In genomic region chr11:57797828-57798227, GRCm38 (mm10) we compare ENCODE assay signal across 38 mouse cellular contexts. TPM values are rescaled to one million over a fixed set of nuclear protein-coding genes. Genes with fewer than 3 reads are reported as not detected.
"Had no signal": no experiment of that assay in that cellular context is flagged by ENCODE, and none has a peak within 500 bp of the region (broad histone marks: within the 10 kb centered on the region; RNA-seq: fewer than 3 reads in every experiment).

No protein-coding gene starts in this region.

- H3K36me3 ChIP-seq: limb, embryonic 10.5 days; limb, embryonic 12.5 days; limb, embryonic 13.5 days; limb, embryonic 15.5 days; liver, embryonic 12.5 days; liver, embryonic 13.5 days; liver, embryonic 15.5 days; lung, embryonic 15.5 days; midbrain, embryonic 10.5 days; midbrain, embryonic 12.5 days; midbrain, embryonic 13.5 days; midbrain, embryonic 15.5 days; neural tube, embryonic 12.5 days; neural tube, embryonic 13.5 days had no signal

- H3K9ac ChIP-seq: limb, embryonic 12.5 days; limb, embryonic 13.5 days; limb, embryonic 15.5 days; liver, embryonic 12.5 days; liver, embryonic 13.5 days; liver, embryonic 14.5 days; liver, embryonic 15.5 days; liver, postnatal 0 days; lung, embryonic 14.5 days; lung, embryonic 15.5 days; midbrain, embryonic 12.5 days; midbrain, embryonic 13.5 days; midbrain, embryonic 15.5 days; neural tube, embryonic 12.5 days; neural tube, embryonic 13.5 days had no signal

- DNase-seq: left cerebral cortex, postnatal 4 days; liver; liver, embryonic 13.5 days; liver, postnatal 0 days; lung, adult 18-20 months; lung, adult 2 months; lung, embryonic 14.5 days; lung, postnatal 10 days; lung, postnatal 14 days; lung, postnatal 36 days; lung, postnatal 4 days; midbrain, embryonic 14.5 days had no signal

- H3K4me3 ChIP-seq: limb, embryonic 10.5 days; limb, embryonic 12.5 days; limb, embryonic 13.5 days; limb, embryonic 15.5 days; liver, embryonic 12.5 days; liver, embryonic 13.5 days; liver, embryonic 15.5 days; lung, embryonic 15.5 days; megakaryocyte, embryonic 14.5 days; midbrain, embryonic 10.5 days; midbrain, embryonic 12.5 days; midbrain, embryonic 13.5 days; midbrain, embryonic 15.5 days; myocyte; neural tube, embryonic 12.5 days; neural tube, embryonic 13.5 days had no signal

- H3K9me3 ChIP-seq: limb, embryonic 10.5 days; limb, embryonic 12.5 days; limb, embryonic 13.5 days; limb, embryonic 15.5 days; liver, embryonic 12.5 days; liver, embryonic 13.5 days; liver, embryonic 15.5 days; lung, embryonic 15.5 days; megakaryocyte, embryonic 14.5 days; midbrain, embryonic 10.5 days; midbrain, embryonic 12.5 days; midbrain, embryonic 13.5 days; midbrain, embryonic 15.5 days; neural tube, embryonic 12.5 days; neural tube, embryonic 13.5 days had no signal

- H3K27ac ChIP-seq: limb, embryonic 10.5 days; limb, embryonic 12.5 days; limb, embryonic 13.5 days; limb, embryonic 15.5 days; liver, embryonic 12.5 days; liver, embryonic 13.5 days; liver, embryonic 14.5 days; liver, embryonic 15.5 days; lung, embryonic 15.5 days; macrophage; midbrain, embryonic 10.5 days; midbrain, embryonic 12.5 days; midbrain, embryonic 13.5 days; midbrain, embryonic 15.5 days; neural tube, embryonic 12.5 days; neural tube, embryonic 13.5 days had no signal

RNA-seq across cellular contexts. Expression of gene Hand1, which starts 34.8 kb away (rescaled TPM):
- total RNA-seq: left cerebral cortex, postnatal 14 days; left cerebral cortex, postnatal 25 days; left cerebral cortex, postnatal 36 days; left cerebral cortex, postnatal 4 days; liver, adult 2 months; megakaryocyte progenitor cell, adult 5-6 weeks; megakaryocyte, adult 5-6 weeks; megakaryocyte-erythroid progenitor cell, adult 5-6 weeks; midbrain, postnatal 0 days; monocyte, adult 5-6 weeks had no signal
